Mouse (Mus musculus) liver, embryonic 12.5 days (tissue): ENCODE results near the gene Senp7. TPM values are rescaled to one million over a fixed set of nuclear protein-coding genes. Genes with fewer than 3 reads are reported as not detected.

ENCODE experiments used
- ATAC-seq: fragments of 200-750 bp; cut with Nextera tagmentation; 2 replicates; pipeline ENCODE4 v1.8.0; 2017; ENCODE audit warnings: moderate number of reproducible peaks, mild to moderate bottlenecking, moderate library complexity
- H3K27ac ChIP-seq: fragments of 300-500 bp; sonication (generic); 2 replicates; pipeline ENCODE4 v1.5.1; 2016; ENCODE audit warnings: mild to moderate bottlenecking
- H3K27me3 ChIP-seq: fragments of 300-500 bp; sonication (generic); replicated peaks from 2 replicates; pipeline ENCODE4 v1.6.1; 2016; ENCODE audit warnings: mild to moderate bottlenecking, moderate library complexity
- H3K36me3 ChIP-seq: fragments of 300-500 bp; sonication (generic); 2 replicates; pipeline ENCODE4 v1.6.1; 2016; ENCODE audit warnings: mild to moderate bottlenecking, moderate library complexity
- H3K4me1 ChIP-seq: fragments of 300-500 bp; sonication (generic); 2 replicates; pipeline ENCODE4 v1.6.1; 2016
- H3K4me2 ChIP-seq: fragments of 300-500 bp; sonication (generic); 2 replicates; pipeline ENCODE4 v1.6.1; 2016; ENCODE audit warnings: mild to moderate bottlenecking, moderate library complexity
- H3K4me3 ChIP-seq: fragments of 300-500 bp; sonication (generic); 2 replicates; pipeline ENCODE4 v1.5.1; 2016; ENCODE audit warnings: mild to moderate bottlenecking, moderate library complexity
- H3K9ac ChIP-seq: fragments of 300-500 bp; sonication (generic); 2 replicates; pipeline ENCODE4 v1.6.1; 2016; ENCODE audit warnings: mild to moderate bottlenecking, moderate library complexity
- H3K9me3 ChIP-seq: fragments of 300-500 bp; sonication (generic); replicated peaks from 2 replicates; pipeline ENCODE4 v1.6.1; 2016; ENCODE audit warnings: mild to moderate bottlenecking, moderate library complexity
- WGBS: fragments of 180-500 bp; shearing (Covaris S2); methylation state at CpG from one replicate; pipeline ENCODE4 v1.1.7; 2016; ENCODE audit not compliant: insufficient replicate concordance; 5-methylcytosine and 5-hydroxymethylcytosine counted together
- polyA plus RNA-seq: library from polyadenylated mRNA; unstranded; fragments of >200 nt; fragmentation: Nextera tagmentation; extraction: Ambion mirVana; gene quantifications from 2 replicates; pipeline ENCODE4 v1.2.1, GENCODE M21; 2016

Gene Senp7
- polyA plus RNA-seq, 1 experiment from 2014 or later = 21.0 TPM

DNA sequence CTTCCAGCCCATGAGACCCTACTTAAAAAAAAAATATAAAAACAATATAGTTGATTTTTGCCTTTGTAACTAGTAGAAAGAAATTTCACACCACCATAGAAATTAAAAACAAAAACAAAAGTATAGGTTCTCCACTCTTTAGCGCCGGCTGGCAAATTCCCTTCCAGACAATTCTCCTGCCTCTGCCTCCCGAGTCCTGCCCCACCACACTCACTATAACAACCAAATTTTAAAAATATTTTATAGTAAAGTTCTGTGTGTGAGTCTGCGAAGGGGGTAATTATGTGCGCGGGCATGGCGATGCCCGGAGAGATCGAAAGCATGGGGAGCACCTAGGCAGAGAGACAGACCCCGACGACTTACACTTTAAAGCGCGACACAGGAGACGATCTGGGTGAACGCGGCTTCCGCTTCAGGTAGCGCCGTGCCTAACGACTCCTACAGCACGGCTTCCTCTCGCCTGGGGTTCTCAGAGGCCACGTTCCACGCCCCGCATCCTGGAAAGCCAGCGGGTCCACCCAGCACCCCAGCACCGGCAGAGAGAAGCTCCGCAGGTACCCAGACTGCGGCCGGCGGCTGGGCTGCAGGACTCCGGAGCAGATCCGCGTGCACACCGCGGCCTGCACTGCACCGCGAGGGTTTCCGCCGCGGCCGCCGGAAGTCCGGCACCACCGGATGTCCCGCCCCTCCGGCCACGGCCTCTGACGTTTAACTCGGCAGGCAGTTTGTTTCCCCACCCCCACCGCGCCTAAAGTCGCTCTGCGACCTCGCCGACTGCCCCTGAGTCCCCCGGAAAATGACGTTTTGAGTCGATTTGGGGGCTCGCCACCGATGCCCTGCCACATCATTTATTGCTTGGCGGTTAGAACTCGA, 10.8 kb upstream of the Senp7 start, which contains the start of gene Trmt10c:
Gene Trmt10c, minus strand, starts transcription at position 682 of the 873 bp plus-strand sequence.
- Histone ChIP-seq H3K27me3 (no peaks in the 10 kb centered on the region), H3K9me3 (no peaks in the 10 kb centered on the region), H3K36me3 (peaks cover 34% of the 10 kb centered on the region), H3K9ac (peak within 1 kb of the TSS; percentile 85), H3K4me3 (peak within 1 kb of the TSS; percentile 89), H3K4me1 (peaks cover 25% of the 10 kb centered on the region), H3K27ac (peak within 1 kb of the TSS; percentile 87), H3K4me2 (peak within 1 kb of the TSS; percentile 82)
- under 1% methylated on average over 63 of the region's 63 CpGs for WGBS
- ATAC-seq = peak; percentile 99

DNA sequence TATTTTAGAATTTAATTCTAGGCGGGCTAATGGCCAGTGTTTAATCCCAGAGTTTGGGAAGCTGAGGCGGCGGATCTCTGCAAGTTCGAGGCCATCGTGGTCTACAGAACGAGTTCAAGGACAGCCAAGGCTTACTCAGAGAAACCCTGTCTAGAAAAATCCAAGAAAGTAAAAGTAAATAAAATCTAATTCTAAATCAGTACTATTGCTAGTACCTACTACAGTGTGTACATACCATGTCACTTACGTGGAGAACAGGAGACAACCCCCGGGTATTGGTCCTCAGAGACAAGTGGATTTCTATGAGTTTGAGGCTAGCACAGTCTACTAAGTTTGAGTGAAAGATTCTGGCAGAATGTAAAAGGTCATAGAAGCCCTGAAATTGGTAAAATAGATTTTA, 10.0 kb upstream of the Senp7 start:
- Histone ChIP-seq H3K27me3 (no peaks in the 10 kb centered on the region), H3K36me3 (peaks cover 27% of the 10 kb centered on the region), H3K27ac (peak overlapping the region; percentile 87), H3K4me2 (peak overlapping the region; percentile 82), H3K4me1 (peaks cover 25% of the 10 kb centered on the region), H3K9me3 (no peaks in the 10 kb centered on the region), H3K4me3 (peak overlapping the region; percentile 89), H3K9ac (peak overlapping the region; percentile 85)
- ATAC-seq = no peak
- 22% methylated on average over 8 of the region's 8 CpGs for WGBS

DNA sequence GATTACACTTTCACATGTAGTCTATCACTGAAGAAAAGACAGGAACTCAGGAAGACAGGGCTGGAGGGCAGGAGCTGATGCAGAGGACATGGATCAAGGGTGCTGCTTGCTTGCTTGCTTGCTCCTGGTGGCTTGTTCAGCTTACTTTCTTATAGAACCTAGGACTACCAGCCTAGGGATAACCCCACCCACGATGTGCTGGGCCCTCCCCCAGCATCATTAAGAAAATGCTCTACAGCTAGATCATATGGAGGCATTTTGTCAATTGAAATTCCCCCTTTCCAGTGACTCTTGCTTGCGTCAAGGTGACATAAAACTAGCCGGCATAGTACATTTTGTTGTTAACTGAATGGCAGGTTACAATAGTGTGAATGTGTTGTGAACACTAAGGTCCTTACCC, 7.8 kb downstream of the Senp7 start:
- no peak overlapping the region for H3K27ac ChIP-seq
- no peak overlapping the region for H3K9ac ChIP-seq
- H3K4me1 ChIP-seq = peaks cover 6% of the 10 kb centered on the region; the same call in 1 of the 2 replicates
- H3K36me3 ChIP-seq = no peaks in the 10 kb centered on the region
- 72% methylated on average over 3 of the region's 3 CpGs for WGBS
- no peak for ATAC-seq
- H3K4me3 ChIP-seq = no peak overlapping the region
- no peak overlapping the region for H3K4me2 ChIP-seq
- H3K9me3 ChIP-seq = no peaks in the 10 kb centered on the region
- H3K27me3 ChIP-seq = no peaks in the 10 kb centered on the region; the same call in 1 of the 2 replicates

DNA sequence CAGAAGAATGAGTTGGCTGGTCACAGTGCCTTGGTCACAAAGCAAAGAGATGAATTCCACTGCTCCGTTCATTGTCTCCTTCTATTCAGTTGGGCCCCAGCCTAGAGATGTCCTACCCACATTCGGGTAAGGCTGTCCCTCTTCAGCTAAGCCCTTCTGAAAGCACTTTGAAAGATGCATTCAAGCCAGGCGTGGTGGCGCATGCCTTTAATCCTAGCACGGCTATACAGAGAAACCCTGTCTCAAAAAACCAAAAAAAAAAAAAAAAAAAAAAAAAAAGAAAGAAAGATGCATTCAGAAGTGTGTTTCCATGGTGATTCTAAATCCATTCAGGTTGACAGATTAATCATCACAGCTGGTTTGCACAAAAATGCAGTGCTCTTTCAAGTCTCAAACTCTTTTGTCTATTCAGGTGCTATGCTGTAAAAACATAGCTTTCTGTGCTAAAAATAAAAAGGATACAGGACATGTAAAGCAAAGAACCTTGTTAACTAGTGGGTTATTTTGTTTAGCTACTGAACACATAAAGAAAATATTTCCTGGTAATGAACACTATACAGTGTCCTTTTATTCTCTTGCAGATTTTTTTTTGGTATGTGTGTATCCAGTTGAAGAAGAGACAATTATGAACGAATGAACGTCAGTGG, 8.9 kb downstream of the Senp7 start:
- no peak overlapping the region for H3K4me3 ChIP-seq

DNA sequence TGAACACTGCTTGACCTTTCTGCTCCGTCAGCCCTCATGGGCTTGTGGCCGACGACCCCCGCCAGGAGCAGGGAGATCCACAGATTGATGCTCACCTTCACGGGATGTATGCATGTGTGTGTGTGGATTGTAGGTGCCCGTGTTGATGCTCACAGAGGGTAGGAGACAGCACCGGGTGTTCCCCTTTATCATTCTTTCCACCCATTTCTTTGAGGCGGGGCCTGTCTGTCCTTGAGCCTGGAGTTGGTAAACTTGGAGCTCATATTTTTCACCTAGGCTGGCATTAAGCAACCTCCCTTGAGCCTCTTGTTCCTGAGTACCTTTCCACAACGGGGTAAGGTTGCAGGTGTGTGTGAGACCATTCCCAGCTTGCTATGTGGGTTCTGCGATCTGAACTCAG, 10.0 kb downstream of the Senp7 start:
- no peak overlapping the region for H3K27ac ChIP-seq
- ATAC-seq = no peak
- H3K36me3 ChIP-seq = no peaks in the 10 kb centered on the region
- peaks cover 6% of the 10 kb centered on the region; the same call in 1 of the 2 replicates for H3K4me1 ChIP-seq
- WGBS = 67% methylated on average over 10 of the region's 10 CpGs
- H3K9me3 ChIP-seq = no peaks in the 10 kb centered on the region
- H3K4me2 ChIP-seq = no peak overlapping the region
- no peaks in the 10 kb centered on the region; the same call in 1 of the 2 replicates for H3K27me3 ChIP-seq
- H3K4me3 ChIP-seq = no peak overlapping the region
- H3K9ac ChIP-seq = no peak overlapping the region

More for the DNA sequence above, 8.9 kb downstream of the Senp7 start:
- 67% methylated on average over 7 of the region's 7 CpGs for WGBS
- H3K9me3 ChIP-seq = no peaks in the 10 kb centered on the region
- no peaks in the 10 kb centered on the region for H3K36me3 ChIP-seq
- peaks cover 6% of the 10 kb centered on the region; the same call in 1 of the 2 replicates for H3K4me1 ChIP-seq
- H3K27ac ChIP-seq = no peak overlapping the region
- no peak overlapping the region for H3K4me2 ChIP-seq
- H3K9ac ChIP-seq = no peak overlapping the region
- ATAC-seq = no peak
- H3K27me3 ChIP-seq = no peaks in the 10 kb centered on the region; the same call in 1 of the 2 replicates

DNA sequence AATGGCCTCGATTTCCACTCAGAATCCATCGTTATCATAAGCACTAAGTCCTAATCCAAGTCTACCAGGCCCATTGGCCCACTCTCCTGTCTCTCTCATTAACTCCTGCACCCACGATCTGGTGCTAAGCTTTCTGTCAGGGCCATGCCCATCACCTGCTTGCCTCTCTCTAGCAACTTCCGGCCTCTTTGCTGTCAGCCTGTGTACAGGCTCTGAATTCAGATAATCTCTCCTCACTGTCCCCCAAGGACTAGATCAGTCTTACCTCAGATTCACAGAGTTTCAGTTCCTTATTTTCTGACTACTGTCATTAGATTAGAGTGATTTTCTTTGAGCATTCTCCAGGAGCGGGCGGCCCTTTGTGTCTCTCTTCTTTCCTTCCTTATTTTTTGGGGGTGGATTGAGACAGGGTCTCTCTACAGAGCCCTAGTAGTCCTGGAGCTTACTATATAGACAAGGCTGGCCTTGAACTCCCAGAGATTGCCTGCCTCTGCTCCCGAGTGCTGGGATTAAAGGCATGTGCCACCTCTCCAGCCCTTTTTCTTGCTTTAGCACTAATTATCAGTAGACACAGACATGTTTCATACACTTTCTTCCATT, 14.0 kb downstream of the Senp7 start:
- no peak for ATAC-seq
- H3K9me3 ChIP-seq = no peaks in the 10 kb centered on the region
- H3K4me1 ChIP-seq = peaks cover 9% of the 10 kb centered on the region; the same call in 1 of the 2 replicates
- no peak overlapping the region for H3K4me3 ChIP-seq
- 41% methylated on average over 7 of the region's 7 CpGs for WGBS
- no peak overlapping the region for H3K27ac ChIP-seq
- no peak overlapping the region for H3K4me2 ChIP-seq
- no peaks in the 10 kb centered on the region for H3K27me3 ChIP-seq
- H3K9ac ChIP-seq = no peak overlapping the region
- no peaks in the 10 kb centered on the region for H3K36me3 ChIP-seq

DNA sequence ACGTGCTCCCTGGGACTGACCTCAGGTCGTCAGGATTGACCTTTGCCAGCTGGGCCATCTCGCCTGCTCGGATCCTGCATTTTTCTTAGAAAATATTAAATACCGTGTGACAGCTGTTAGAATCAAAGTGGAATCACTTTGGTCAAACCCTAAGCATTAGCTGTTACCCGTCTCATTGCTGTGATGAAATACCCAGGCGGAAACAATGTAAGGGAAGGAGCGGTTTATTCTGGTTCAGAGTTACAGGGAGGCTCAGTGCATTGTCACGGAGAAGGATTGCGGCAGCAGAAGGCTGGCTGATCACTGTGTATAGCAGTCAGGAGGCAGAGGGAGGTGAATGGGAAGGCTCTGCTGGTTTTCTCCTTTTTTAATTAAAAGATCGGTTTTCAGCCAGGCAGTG, 14.8 kb downstream of the Senp7 start:
- no peak for ATAC-seq
- Histone ChIP-seq H3K9ac (no peak overlapping the region), H3K9me3 (no peaks in the 10 kb centered on the region), H3K36me3 (no peaks in the 10 kb centered on the region), H3K4me2 (no peak overlapping the region), H3K27me3 (no peaks in the 10 kb centered on the region), H3K4me3 (no peak overlapping the region), H3K4me1 (peaks cover 15% of the 10 kb centered on the region), H3K27ac (no peak overlapping the region)
- 79% methylated on average over 11 of the region's 11 CpGs for WGBS

DNA sequence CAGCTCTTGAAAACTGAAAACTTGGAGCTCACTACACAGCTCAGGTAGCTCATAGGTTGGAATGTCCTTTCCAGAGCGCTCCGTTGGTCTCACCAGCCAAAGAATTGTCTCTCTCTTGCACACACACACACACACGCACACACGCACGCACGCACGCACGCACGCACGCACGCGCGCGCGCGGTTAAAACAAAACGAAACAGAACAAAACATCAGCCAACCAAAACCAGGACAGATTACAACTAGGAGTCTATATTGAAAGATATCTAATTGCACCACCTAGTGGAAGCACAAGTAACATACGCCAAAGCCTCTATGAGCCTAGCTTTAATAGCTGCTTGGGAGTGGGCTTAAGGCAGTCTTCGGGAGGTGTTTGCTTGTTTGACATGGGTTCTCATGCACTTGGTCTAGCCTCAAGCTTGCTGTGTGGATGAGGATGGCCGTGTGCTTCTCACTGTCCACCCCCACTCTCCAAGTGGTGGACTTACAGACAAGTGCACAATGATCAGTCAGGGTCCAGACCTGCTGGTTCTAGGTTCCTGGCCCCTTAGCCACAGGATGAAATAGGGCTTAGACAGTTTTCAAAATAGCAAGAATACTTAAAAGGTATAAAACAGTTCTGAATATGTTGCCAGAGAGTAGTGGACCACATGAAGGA, 16.3 kb downstream of the Senp7 start:
- peak overlapping the region; percentile 62 for H3K4me3 ChIP-seq
- H3K9ac ChIP-seq = peak overlapping the region; percentile 75
- H3K27ac ChIP-seq = peak overlapping the region; percentile 76
- peaks cover 25% of the 10 kb centered on the region for H3K4me1 ChIP-seq
- WGBS = 3% methylated on average over 20 of the region's 20 CpGs
- H3K9me3 ChIP-seq = no peaks in the 10 kb centered on the region
- no peaks in the 10 kb centered on the region for H3K27me3 ChIP-seq
- peak; percentile 77 for ATAC-seq
- H3K4me2 ChIP-seq = peak overlapping the region; percentile 75
- H3K36me3 ChIP-seq = no peaks in the 10 kb centered on the region

DNA sequence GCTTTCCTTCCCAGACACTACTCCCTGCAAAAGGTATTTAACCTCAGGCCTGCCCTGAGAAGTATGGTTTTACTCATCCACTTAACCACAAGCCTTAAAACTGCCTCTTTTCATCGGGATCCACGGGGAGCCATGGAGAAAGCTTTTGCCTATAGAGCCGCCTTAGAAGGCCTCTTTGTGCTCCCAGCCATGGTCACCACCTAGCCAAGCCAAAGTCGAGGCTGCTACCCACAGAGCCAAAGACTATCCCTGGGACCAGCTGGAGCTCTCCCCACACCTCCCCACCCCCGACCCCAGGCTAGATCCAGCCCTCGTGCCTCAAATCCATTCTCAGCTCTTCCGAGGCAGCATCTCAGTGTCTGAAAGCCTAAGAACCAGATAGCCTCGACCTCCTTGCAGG, 18.0 kb downstream of the Senp7 start:
- 59% methylated on average over 8 of the region's 8 CpGs for WGBS
- ATAC-seq = no peak
- no peaks in the 10 kb centered on the region for H3K36me3 ChIP-seq
- H3K9ac ChIP-seq = no peak overlapping the region
- peaks cover 37% of the 10 kb centered on the region for H3K4me1 ChIP-seq
- no peak overlapping the region for H3K4me3 ChIP-seq
- H3K9me3 ChIP-seq = no peaks in the 10 kb centered on the region
- no peak overlapping the region for H3K4me2 ChIP-seq
- no peaks in the 10 kb centered on the region for H3K27me3 ChIP-seq
- no peak overlapping the region for H3K27ac ChIP-seq

DNA sequence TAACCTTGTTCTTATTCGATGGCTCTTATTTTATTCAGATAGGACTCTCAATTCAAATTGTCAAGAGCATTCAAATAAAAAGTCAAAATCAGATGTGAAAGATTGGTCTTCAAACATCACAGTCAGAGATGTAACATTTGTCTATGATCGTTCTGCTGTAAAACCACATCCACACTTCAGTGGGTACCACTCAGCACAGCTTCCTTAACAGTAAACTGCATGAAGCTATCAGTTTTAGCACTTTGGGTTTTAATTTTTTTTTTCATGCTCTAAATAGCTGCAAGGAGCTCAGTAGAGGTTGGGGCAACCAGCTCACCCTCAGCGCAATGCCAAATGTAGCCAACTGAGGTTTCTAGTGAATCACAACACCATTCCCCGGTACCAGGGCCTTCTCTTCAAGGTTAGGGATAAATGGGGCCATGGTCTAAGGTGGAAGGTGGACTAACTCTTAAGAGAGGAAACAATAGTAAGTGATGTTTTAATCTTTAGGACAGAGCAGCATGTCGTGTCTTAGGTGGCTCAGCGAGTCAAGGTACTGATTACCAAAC, 20.5 kb downstream of the Senp7 start:
- Histone ChIP-seq H3K36me3 (no peaks in the 10 kb centered on the region), H3K9ac (no peak overlapping the region), H3K27ac (peak overlapping the region; percentile 55; the same call in 1 of the 2 replicates), H3K4me2 (no peak overlapping the region), H3K9me3 (no peaks in the 10 kb centered on the region), H3K4me3 (no peak overlapping the region), H3K4me1 (peaks cover 62% of the 10 kb centered on the region), H3K27me3 (no peaks in the 10 kb centered on the region)
- 81% methylated on average over 6 of the region's 6 CpGs for WGBS
- ATAC-seq = no peak
